ENCODE assay signal across 11 mouse cellular contexts in genomic region chr15:25633674-25634340, GRCm38 (mm10). TPM values are rescaled to one million over a fixed set of nuclear protein-coding genes. Genes with fewer than 3 reads are reported as not detected.
A peak's percentile ranks its signal among the peaks of the same experiment; 100 is the strongest.
DNase-seq lines count a peak whose midpoint lies in the region; ATAC-seq lines count a peak whose summit lies in the region.
"Had no signal": no experiment of that assay in that cellular context is flagged by ENCODE, and none has a peak within 500 bp of the region (broad histone marks: within the 10 kb centered on the region; RNA-seq: fewer than 3 reads in every experiment).

No protein-coding gene starts in this region.

- no peaks in the 10 kb centered on the region for H3K27me3 ChIP-seq in forebrain, embryonic 15.5 days
- H3K27me3 ChIP-seq in forebrain, embryonic 12.5 days, result no peaks in the 10 kb centered on the region
- H3K27me3 ChIP-seq in limb, embryonic 12.5 days, result no peaks in the 10 kb centered on the region

- H3K4me3 ChIP-seq in forebrain, embryonic 15.5 days, result no peak overlapping the region
- H3K4me3 ChIP-seq in forebrain, embryonic 12.5 days (replicated peaks), result no peak overlapping the region
- no peak overlapping the region for H3K4me3 ChIP-seq in limb, embryonic 12.5 days (replicated peaks)

- peak; percentile 27 for DNase-seq in right cerebral cortex, postnatal 4 days
- DNase-seq in right cerebral cortex, adult 18-20 months, result no peak
- DNase-seq in testis, postnatal 10 days (ENCODE audit: low spot score), result peak; percentile 88
- DNase-seq in layer of hippocampus, adult 9-11 months, result no peak
- DNase-seq in spleen, postnatal 14 days (ENCODE audit: low spot score in 2 of 2), result no peak
- DNase-seq: B cell, adult 2 months; spleen, adult 18-20 months had no signal

- no peaks in the 10 kb centered on the region for H3K36me3 ChIP-seq in forebrain, embryonic 15.5 days
- no peaks in the 10 kb centered on the region for H3K36me3 ChIP-seq in forebrain, embryonic 12.5 days (replicated peaks)
- H3K36me3 ChIP-seq in limb, embryonic 12.5 days, result peaks cover under 1% of the 10 kb centered on the region; the same call in 1 of the 2 replicates

- H3K4me2 ChIP-seq in forebrain, embryonic 15.5 days (replicated peaks), result no peak overlapping the region
- H3K4me2 ChIP-seq in forebrain, embryonic 12.5 days, result no peak overlapping the region
- H3K4me2 ChIP-seq in limb, embryonic 12.5 days, result no peak overlapping the region
- H3K4me2 ChIP-seq: midbrain, embryonic 11.5 days had no signal

- H3K9ac ChIP-seq in forebrain, embryonic 15.5 days (replicated peaks), result no peak overlapping the region
- no peak overlapping the region for H3K9ac ChIP-seq in forebrain, embryonic 12.5 days
- H3K9ac ChIP-seq in limb, embryonic 12.5 days (replicated peaks), result no peak overlapping the region

- 70% methylated on average over 13 of the region's 13 CpGs for WGBS in forebrain, embryonic 15.5 days
- 87% methylated on average over 13 of the region's 13 CpGs for WGBS in forebrain, embryonic 12.5 days
- 94% methylated on average over 13 of the region's 13 CpGs for WGBS in limb, embryonic 12.5 days

- ATAC-seq in forebrain, embryonic 15.5 days (replicated peaks), result 0 out of 2 replicates have a peak, but pooled peaks have one; percentile 41
- ATAC-seq in forebrain, embryonic 12.5 days (ENCODE audit: low FRiP score), result no peak
- ATAC-seq in limb, embryonic 12.5 days (ENCODE audit: insufficient number of reproducible peaks, insufficient read depth, low FRiP score, low TSS enrichment, low read depth), result no peak

- no peaks in the 10 kb centered on the region for H3K9me3 ChIP-seq in forebrain, embryonic 15.5 days
- H3K9me3 ChIP-seq in forebrain, embryonic 12.5 days, result no peaks in the 10 kb centered on the region
- H3K9me3 ChIP-seq in limb, embryonic 12.5 days, result no peaks in the 10 kb centered on the region

- H3K4me1 ChIP-seq in forebrain, embryonic 15.5 days, result no peaks in the 10 kb centered on the region
- no peaks in the 10 kb centered on the region for H3K4me1 ChIP-seq in forebrain, embryonic 12.5 days
- peaks cover 62% of the 10 kb centered on the region for H3K4me1 ChIP-seq in limb, embryonic 12.5 days (replicated peaks)

- H3K27ac ChIP-seq in forebrain, embryonic 15.5 days (replicated peaks), result no peak overlapping the region
- H3K27ac ChIP-seq in forebrain, embryonic 12.5 days, result no peak overlapping the region
- 0 out of 2 replicates have a peak overlapping the region, but pooled peaks have one; percentile 0 for H3K27ac ChIP-seq in limb, embryonic 12.5 days

RNA-seq across cellular contexts. Expression of gene Myo10, which starts 11.5 kb away (rescaled TPM):
- polyA plus RNA-seq in forebrain, embryonic 15.5 days (2015; fragmentation: Nextera tagmentation; extraction: Ambion mirVana), result 43.0 and 48.1 TPM in 2 replicates
- polyA plus RNA-seq in forebrain, embryonic 12.5 days (2016; fragmentation: Nextera tagmentation; extraction: Ambion mirVana), result 65.6 and 82.4 TPM in 2 replicates
- polyA plus RNA-seq in limb, embryonic 12.5 days (2016; fragmentation: Nextera tagmentation; extraction: Ambion mirVana), result 42.1 and 42.5 TPM in 2 replicates

Comparison
In these comparisons a context has a peak if more than half of its experiments do, and no peak if none do; other contexts are left out.
1. DNase-seq: peak in right cerebral cortex, postnatal 4 days (single experiment) and testis, postnatal 10 days (single experiment); none in right cerebral cortex, adult 18-20 months (single experiment), layer of hippocampus, adult 9-11 months (single experiment) and spleen, postnatal 14 days (0 of 2).